Mouse (Mus musculus) adrenal gland, adult 10 weeks (tissue): Measurements from ENCODE around the gene Adgrb3. TPM values are rescaled to one million over a fixed set of nuclear protein-coding genes. Genes with fewer than 3 reads are reported as not detected.

Experiments used
- polyA plus RNA-seq: library from polyadenylated mRNA; stranded (reverse); fragments of 350-450 nt; fragmentation: Illumina TruSeq; extraction: RNeasy Lipid Tissue Mini Kit (QIAGEN cat#74804); gene quantifications from one replicate; pipeline ENCODE4 v1.2.3, GENCODE M21; 2014; ENCODE audit warnings: low read depth, low replicate concordance

Gene Adgrb3
- 1.3 TPM for polyA plus RNA-seq

GRCm38 (mm10) chr1:25828971-25829920 is at the start of gene Adgrb3:
Adgrb3 (minus strand) TSS chr1:25829707.

